Mouse (Mus musculus) liver, adult 2 months (tissue): ENCODE results near the gene Wdr49.

Experiments used
- CTCF ChIP-seq: fragments of 200-500 bp; IDR thresholded peaks from 2 replicates; pipeline ENCODE4 v1.5.1; 2011; ENCODE audit warnings: low read depth, low read length, control low read depth
- POLR2A ChIP-seq: fragments of 200-500 bp; IDR thresholded peaks from 2 replicates; pipeline ENCODE4 v1.6.1; 2011; ENCODE audit warnings: low read length, control low read depth; ENCODE audit not compliant: insufficient read depth; ENCODE audit errors: extremely low read depth

DNA sequence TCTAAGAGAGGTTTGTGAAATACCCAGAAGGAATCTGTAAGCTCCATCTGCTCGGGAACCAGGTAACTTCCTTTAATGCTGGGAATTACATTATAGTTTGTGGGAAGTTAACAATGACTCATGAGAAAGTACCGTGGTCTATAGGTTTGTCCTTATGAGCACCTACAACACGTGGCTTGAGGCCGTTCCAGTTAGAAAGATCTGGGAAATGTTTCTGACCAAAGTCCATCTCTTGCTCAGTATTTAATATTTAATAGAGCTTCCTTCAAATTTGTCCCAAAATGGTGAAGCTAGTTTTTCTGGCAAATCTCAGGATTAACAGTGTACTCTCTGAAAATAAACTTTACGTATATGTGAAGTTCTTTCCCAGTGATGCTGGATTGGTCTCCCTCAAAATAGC is 177.3 kb downstream of the Wdr49 start:
- TF ChIP-seq CTCF (no peak), POLR2A (no peak)
